Mouse (Mus musculus): ENCODE data around the gene Mvp.

GRCm38 (mm10) chr7:126949403-126949792, 65.0 kb downstream of the Mvp start, which contains the start of gene Asphd1:
- TF ChIP-seq POLR2A (IDR thresholded peaks at IDR 0.05; ENCODE audit: control insufficient read depth, extremely low read depth, insufficient read depth, low read length, poor library complexity) (no peak), CTCF (IDR thresholded peaks at IDR 0.05; ENCODE audit: borderline replicate concordance, control insufficient read depth, extremely low read depth, insufficient read depth, low read length, poor library complexity) (no peak)
